In genomic region chr12:16610936-16611335, GRCm38 (mm10) we compare ENCODE assay signal across 8 mouse cellular contexts. TPM values are rescaled to one million over a fixed set of nuclear protein-coding genes. Genes with fewer than 3 reads are reported as not detected.
DNase-seq lines count a peak whose midpoint lies in the region; ATAC-seq and TF ChIP-seq lines count a peak whose summit lies in the region.

TSS of gene Lpin1 (minus strand) at chr12:16610966.

- H3K27ac ChIP-seq in forebrain, embryonic 12.5 days, result no peak within 1 kb of the TSS
- no peak within 1 kb of the TSS for H3K27ac ChIP-seq in forebrain, embryonic 10.5 days
- no peak within 1 kb of the TSS for H3K27ac ChIP-seq in thymus, adult 2 months (ENCODE audit: control insufficient read depth, insufficient read depth, low read length)

- no peak for ATAC-seq in forebrain, embryonic 12.5 days (ENCODE audit: low FRiP score)
- ATAC-seq in erythroblast, adult 5-6 weeks (replicated peaks; ENCODE audit: low FRiP score, poor library complexity, severe bottlenecking), result no peak

- 87% methylated on average over 2 of the region's 2 CpGs for WGBS in forebrain, embryonic 12.5 days
- 85% methylated on average over 2 of the region's 2 CpGs for WGBS in forebrain, embryonic 10.5 days
- 39% methylated on average over 2 of the region's 2 CpGs for WGBS in thymus, adult 2 months

- H3K4me2 ChIP-seq in forebrain, embryonic 12.5 days, result no peak within 1 kb of the TSS

- H3K4me3 ChIP-seq in forebrain, embryonic 12.5 days (replicated peaks), result no peak within 1 kb of the TSS
- H3K4me3 ChIP-seq in forebrain, embryonic 10.5 days, result no peak within 1 kb of the TSS
- H3K4me3 ChIP-seq in thymus, adult 2 months (ENCODE audit: control insufficient read depth, insufficient read depth, low read length), result no peak within 1 kb of the TSS

- DNase-seq in forebrain, embryonic 10.5 days (ENCODE audit: extremely low spot score, low spot score), result no peak
- DNase-seq in thymus, adult 2 months, result no peak
- DNase-seq in thymus, postnatal 4 days, result no peak
- no peak for DNase-seq in layer of hippocampus, postnatal 10 days (ENCODE audit: low spot score in 2 of 2)
- no peak for DNase-seq in thymus, postnatal 10 days (ENCODE audit: low spot score in 2 of 2)
- DNase-seq in cerebellum, postnatal 14 days, result no peak

- H3K9ac ChIP-seq in forebrain, embryonic 12.5 days, result no peak within 1 kb of the TSS

- no peak for TF ChIP-seq POLR2A in thymus, adult 2 months (IDR thresholded peaks at IDR 0.05; ENCODE audit: control insufficient read depth, extremely low read depth, insufficient read depth, low read length, poor library complexity)

- no peaks in the 10 kb centered on the region for H3K9me3 ChIP-seq in forebrain, embryonic 12.5 days
- H3K9me3 ChIP-seq in forebrain, embryonic 10.5 days, result peaks cover 5% of the 10 kb centered on the region; the same call in 1 of the 2 replicates

- no peaks in the 10 kb centered on the region for H3K36me3 ChIP-seq in forebrain, embryonic 12.5 days (replicated peaks)
- H3K36me3 ChIP-seq in forebrain, embryonic 10.5 days (replicated peaks), result no peaks in the 10 kb centered on the region
- H3K36me3 ChIP-seq in thymus, adult 2 months (ENCODE audit: control insufficient read depth, insufficient read depth, low read length), result no peaks in the 10 kb centered on the region

- H3K4me1 ChIP-seq in forebrain, embryonic 12.5 days, result peaks cover 2% of the 10 kb centered on the region; the same call in 1 of the 2 replicates
- H3K4me1 ChIP-seq in forebrain, embryonic 10.5 days, result no peaks in the 10 kb centered on the region
- H3K4me1 ChIP-seq in thymus, adult 2 months (replicated peaks; ENCODE audit: control insufficient read depth, insufficient read depth, low read length), result no peaks in the 10 kb centered on the region

- H3K27me3 ChIP-seq in forebrain, embryonic 12.5 days, result no peaks in the 10 kb centered on the region
- no peaks in the 10 kb centered on the region for H3K27me3 ChIP-seq in forebrain, embryonic 10.5 days (ENCODE audit: poor library complexity, severe bottlenecking)
- no peaks in the 10 kb centered on the region for H3K27me3 ChIP-seq in thymus, adult 2 months (ENCODE audit: control insufficient read depth, insufficient read depth, low read length)

- TF ChIP-seq CTCF in thymus, adult 2 months (IDR thresholded peaks at IDR 0.05; ENCODE audit: borderline replicate concordance, control insufficient read depth, extremely low read depth, insufficient read depth, low read length, poor library complexity), result no peak

RNA-seq across cellular contexts. Expression of gene Lpin1, which starts in this region (rescaled TPM):
- polyA plus RNA-seq in forebrain, embryonic 12.5 days (2016; fragmentation: Nextera tagmentation; extraction: Ambion mirVana), result 10.4 and 11.1 TPM in 2 replicates
- 3.5 and 4.4 TPM in 2 replicates for polyA plus RNA-seq in forebrain, embryonic 10.5 days (2016; fragmentation: Nextera tagmentation; extraction: Ambion mirVana)
- polyA plus RNA-seq in thymus, adult 2 months (2012; rRNA removed), result 24.2 and 24.3 TPM in 2 replicates
- total RNA-seq in layer of hippocampus, postnatal 10 days (2021), result 10 to 100 TPM; 17.7 to 20.9 TPM
- total RNA-seq in erythroblast, adult 5-6 weeks (2015; ENCODE audit: low replicate concordance), result 3.3 and 3.6 TPM in 2 replicates
- 3.8 and 4.2 TPM in 2 replicates for total RNA-seq in erythroblast, adult 5-6 weeks (2017; ENCODE audit: low replicate concordance)
